Mouse (Mus musculus): ENCODE measurements around the gene Rbx1. TPM values are rescaled to one million over a fixed set of nuclear protein-coding genes. Genes with fewer than 3 reads are reported as not detected.
"Not testable (repeated sequence)": the region's sequence is repeated elsewhere in the genome, so short reads cannot be mapped to it uniquely, and the experiment has no call there.

Gene Rbx1
- total RNA-seq (2021) = 100 to 1,000 TPM; 128 to 135 TPM
- long read RNA-seq, transcript Rbx1-201 (5 exons, 1,675 nt) = major isoform, 181 of 188 reads
- long read RNA-seq, partial matches to known transcripts = 1 of 188 reads
- long read RNA-seq, other reads (novel, unspliced or antisense) = 3 of 188 reads

DNA sequence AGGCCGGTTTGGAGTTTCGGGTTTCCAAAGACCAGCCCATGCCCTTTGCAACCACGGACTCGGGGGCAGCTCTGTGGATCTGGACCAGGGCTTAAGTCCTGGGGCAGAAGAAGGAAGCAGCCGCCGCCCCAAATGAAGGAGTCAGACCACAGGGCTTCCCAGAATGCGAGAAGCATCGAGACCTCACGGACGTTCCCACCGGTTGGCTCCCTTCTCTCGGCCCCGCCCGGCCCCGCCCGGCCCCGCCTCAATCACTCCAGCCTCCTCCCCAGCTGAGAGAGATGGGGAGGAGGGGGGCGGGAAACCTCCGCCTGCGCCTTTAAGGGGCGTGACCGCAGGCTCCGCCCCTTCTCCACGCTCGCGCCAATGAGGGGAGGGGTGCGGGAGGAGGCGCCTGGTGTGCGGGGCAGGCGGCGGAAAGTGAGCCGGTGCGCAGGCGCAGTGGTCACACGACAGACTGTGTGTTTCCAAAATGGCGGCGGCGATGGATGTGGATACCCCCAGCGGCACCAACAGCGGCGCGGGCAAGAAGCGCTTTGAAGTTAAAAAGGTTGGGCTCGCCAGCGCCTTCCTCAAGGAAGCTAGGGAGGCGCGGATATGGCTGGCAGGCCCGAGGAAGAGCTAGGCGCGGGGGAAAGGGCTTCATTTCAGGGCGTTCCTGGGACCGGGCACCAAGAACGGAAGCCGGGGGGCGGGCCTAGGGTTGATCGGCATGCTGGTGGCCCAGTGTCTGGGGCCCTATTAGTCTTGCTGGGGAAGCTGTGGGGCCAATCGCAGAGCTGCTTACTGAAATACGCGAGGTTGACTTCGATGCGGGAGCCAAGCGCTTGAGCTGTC lies at the start of gene Rbx1:
Rbx1 (plus strand) TSS at position 396 of the 837 bp plus-strand sequence.
- peak; percentile 99 for DNase-seq (ENCODE audit: low spot score in 2 of 2)

GRCm38 (mm10) chr15:81416763-81417310 lies 49.3 kb upstream of the Rbx1 start:
- DNase-seq (ENCODE audit: low spot score in 2 of 2) = not testable (repeated sequence)

GRCm38 (mm10) chr15:81418065-81418464 lies 48.0 kb upstream of the Rbx1 start:
- no peak for DNase-seq (ENCODE audit: low spot score in 2 of 2)

DNA sequence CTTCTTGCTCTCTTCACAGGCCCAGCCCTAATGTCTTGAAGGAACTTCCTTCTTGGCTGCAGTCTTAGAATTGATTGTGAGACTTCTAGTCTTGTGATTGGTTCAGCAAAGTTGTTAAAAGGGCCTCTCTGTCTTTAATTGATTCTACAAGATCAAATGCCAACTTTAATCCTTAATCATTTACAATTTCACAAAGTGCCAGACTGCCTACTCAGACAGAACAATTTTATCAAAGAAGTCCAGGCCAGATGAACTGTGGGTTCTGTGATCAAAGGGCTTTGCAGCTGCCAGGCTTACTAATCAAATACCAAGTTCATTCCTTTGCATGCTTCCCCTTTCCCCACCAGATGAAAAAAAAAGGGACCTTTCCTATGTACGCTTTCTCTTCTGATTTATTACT lies 44.6 kb upstream of the Rbx1 start:
- DNase-seq (ENCODE audit: low spot score in 2 of 2) = no peak

DNA sequence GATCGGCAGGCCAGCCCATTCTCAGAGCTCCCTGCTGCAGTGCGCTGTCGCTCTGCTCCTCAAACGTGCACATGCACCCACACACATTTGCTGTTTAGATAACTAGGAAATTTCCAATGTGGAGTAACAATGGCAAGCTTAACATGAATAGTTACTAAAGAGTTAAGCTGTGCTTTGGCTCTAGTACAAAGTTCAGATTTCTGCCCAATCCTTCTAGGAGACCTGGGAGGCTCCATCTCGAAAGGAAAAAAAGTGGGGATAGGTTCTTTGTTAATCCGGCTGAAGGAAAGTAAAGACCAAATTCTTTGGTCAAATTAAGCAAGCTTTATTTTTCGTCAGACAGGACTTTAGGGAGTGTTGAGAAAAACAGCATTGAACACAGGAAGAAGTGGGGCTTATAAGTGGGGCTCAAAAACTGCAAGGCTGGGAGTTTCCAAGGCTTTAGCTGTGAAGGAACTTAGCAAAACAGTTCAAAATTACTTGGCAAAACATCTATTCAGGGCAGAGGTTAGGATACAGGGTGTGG lies 43.9 kb upstream of the Rbx1 start:
- DNase-seq (ENCODE audit: low spot score in 2 of 2) = peak; percentile 16 to 43

- DNase-seq (ENCODE audit: low spot score in 2 of 2) = no peak
These were observed 40.8 kb upstream of the Rbx1 start for GRCm38 (mm10) chr15:81425311-81425710.

GRCm38 (mm10) chr15:81427947-81428346 lies 38.1 kb upstream of the Rbx1 start:
- DNase-seq (ENCODE audit: low spot score in 2 of 2) = no peak

GRCm38 (mm10) chr15:81431195-81431594 lies 34.9 kb upstream of the Rbx1 start:
- no peak for DNase-seq (ENCODE audit: low spot score in 2 of 2)

DNA sequence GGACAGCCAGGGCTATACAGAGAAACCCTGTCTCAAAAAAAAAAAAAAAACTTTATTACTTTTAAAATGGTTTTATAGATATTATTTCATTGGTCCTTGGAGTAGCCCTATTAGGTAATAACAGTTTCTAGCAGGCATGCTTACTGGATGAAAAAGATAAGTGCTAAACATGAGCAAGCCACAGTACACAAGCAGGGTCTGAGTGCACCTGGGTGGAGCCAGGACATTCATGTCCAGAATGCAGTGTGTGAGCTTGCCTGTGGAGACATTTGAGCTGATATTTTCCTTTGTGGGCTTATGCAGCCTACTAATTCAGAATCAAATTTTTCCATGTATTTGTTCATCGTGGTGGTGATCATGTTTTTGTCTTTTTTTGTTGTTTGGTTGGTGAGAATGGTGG lies 27.8 kb upstream of the Rbx1 start:
- no peak for DNase-seq (ENCODE audit: low spot score in 2 of 2)

- no peak for DNase-seq (ENCODE audit: low spot score in 2 of 2)
These were observed 26.9 kb upstream of the Rbx1 start for GRCm38 (mm10) chr15:81439236-81439635.

DNA sequence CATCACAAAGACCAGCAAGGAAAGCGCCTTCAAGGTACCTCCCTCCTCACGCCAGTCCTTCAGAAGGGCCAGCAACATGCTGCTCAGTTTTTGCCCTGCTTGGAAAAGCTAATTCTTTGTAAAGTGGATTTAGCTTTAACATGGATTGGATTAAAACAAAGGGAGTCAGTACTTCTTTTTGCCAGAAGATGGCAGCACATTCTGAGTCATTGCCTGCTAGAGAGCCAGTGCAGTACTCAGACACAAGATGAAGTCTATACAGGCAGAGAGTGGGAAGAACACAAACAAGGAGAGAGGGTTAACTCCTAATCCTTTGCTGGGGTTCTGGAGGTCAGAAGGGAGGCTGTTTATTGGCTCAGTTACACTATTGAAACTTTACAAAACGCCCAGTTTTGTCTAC lies 17.6 kb upstream of the Rbx1 start:
- peak; percentile 45 to 84 for DNase-seq (ENCODE audit: low spot score in 2 of 2)

GRCm38 (mm10) chr15:81461523-81461922 lies 4.6 kb upstream of the Rbx1 start:
- no peak for DNase-seq (ENCODE audit: low spot score in 2 of 2)

GRCm38 (mm10) chr15:81465016-81465660 lies 958 bp upstream of the Rbx1 start:
- no peak for DNase-seq (ENCODE audit: low spot score in 2 of 2)

DNA sequence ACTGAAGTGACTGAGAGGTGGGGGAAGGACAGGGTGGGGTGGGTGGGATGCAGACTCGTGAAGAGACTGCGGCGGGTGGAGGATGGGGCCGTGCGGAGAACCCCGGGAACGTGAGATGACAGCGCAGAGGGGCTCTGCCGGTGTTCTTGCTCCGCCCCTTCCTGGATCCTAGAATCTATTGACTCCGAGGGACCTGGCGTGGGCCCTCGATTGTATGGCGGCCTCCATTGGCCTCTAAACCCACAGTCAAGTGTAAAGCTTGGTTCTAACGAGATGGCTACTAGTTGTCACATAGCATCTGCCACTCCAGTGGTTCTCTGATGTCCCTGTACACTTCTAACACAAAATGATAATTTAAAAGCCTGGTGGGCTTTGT lies 630 bp downstream of the Rbx1 start:
- no peak for DNase-seq (ENCODE audit: low spot score in 2 of 2)

GRCm38 (mm10) chr15:81470735-81471134 lies 4.6 kb downstream of the Rbx1 start:
- no peak for DNase-seq (ENCODE audit: low spot score in 2 of 2)

GRCm38 (mm10) chr15:81472256-81472655 lies 6.2 kb downstream of the Rbx1 start:
- DNase-seq (ENCODE audit: low spot score in 2 of 2) = no peak

- DNase-seq (ENCODE audit: low spot score in 2 of 2) = peak in 1 of 2 experiments; percentile 47
These were observed 9.6 kb downstream of the Rbx1 start for GRCm38 (mm10) chr15:81475654-81476053.

GRCm38 (mm10) chr15:81476597-81476996 lies 10.5 kb downstream of the Rbx1 start:
- no peak for DNase-seq (ENCODE audit: low spot score in 2 of 2)

DNA sequence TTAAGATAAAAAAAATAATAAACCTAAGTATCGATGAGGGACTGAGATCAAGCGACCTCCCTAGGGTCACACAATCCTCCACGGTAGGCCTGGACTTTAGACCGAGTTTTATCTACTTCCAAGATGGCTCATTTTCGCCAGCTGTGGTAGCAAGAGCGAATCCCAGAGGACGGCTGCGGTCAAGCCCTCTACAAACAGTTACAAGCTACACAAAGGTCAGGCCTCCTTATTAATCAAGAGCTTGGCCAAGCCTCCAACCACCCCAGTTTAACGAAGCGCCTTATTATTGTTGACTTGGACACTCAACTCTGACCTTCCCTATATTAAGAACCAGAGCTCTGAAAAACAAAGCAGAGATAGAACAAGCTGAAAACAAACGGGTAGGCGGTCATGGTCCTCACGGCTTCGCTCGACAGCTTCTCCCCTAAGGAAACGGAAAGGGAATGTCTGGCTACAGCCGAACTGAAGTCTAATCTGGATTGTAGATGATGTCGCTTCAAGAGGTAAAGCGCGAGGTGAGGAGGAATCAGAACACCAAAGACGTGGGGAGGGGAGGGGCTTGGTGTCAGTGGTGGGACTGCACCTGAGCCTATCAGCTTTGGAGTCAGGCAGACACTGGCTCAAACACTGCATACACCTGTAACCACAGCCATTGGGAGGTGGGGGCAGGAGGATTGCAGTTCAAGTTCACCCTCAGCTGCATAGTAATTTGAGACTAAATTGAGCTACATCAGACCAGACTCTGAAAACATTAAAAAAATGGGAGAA lies 13.5 kb downstream of the Rbx1 start:
- no peak for DNase-seq (ENCODE audit: low spot score in 2 of 2)

DNA sequence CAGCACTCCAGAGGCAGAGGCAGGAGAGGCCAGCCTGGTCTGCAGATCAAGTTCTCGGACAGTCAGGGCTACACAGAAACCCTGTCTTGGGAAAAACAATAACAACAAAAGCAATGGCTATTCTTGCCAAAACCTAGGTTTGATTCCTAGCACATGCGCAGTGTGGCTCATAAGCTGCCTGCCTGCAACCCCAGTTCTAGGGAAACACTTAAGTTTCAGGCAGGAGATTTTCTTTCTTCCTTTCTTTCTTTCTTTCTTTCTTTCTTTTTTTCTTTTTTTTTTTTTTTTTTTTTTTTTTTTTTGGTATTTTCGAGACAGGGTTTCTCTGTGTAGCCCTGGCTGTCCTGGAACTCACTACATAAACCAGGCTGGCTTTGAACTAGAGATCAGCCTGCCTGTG lies 14.2 kb downstream of the Rbx1 start:
- DNase-seq (ENCODE audit: low spot score in 2 of 2) = not testable (repeated sequence)

GRCm38 (mm10) chr15:81480977-81481379 lies 14.9 kb downstream of the Rbx1 start:
- peak in 1 of 2 experiments; percentile 36 for DNase-seq (ENCODE audit: low spot score in 2 of 2)
